Mouse (Mus musculus) kidney, postnatal 10 days (tissue): ENCODE results near the gene Car14.
"Not testable (repeated sequence)": the region's sequence is repeated elsewhere in the genome, so short reads cannot be mapped to it uniquely, and the experiment has no call there.

Source experiments
- DNase-seq: peaks from one replicate; pipeline ENCODE4 v3.0.0; 2021; ENCODE audit warnings: mixed read lengths

Car14 gene

DNA sequence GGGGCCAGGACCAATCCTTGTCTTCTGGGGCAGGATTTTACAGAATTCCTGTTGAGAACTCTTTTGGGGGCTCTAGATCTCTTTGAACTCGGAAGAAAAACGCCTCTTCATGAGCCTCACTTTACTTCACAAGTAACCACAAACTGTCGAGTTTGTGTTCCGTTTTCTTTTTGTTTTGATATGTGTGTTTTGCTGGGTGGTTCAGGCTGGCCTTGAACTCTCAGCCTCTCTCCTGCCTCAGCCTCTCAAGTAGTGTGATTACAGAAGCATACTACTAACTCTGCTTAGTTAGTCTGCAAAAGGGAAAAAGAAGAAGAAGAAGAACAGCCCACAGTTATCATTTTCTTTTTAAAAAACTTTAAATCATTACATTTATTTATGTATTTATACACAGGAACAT is 19.7 kb upstream of the Car14 start:
- DNase-seq = no peak

GRCm38 (mm10) chr3:95923429-95923828 is 18.9 kb upstream of the Car14 start:
- not testable (repeated sequence) for DNase-seq

DNA sequence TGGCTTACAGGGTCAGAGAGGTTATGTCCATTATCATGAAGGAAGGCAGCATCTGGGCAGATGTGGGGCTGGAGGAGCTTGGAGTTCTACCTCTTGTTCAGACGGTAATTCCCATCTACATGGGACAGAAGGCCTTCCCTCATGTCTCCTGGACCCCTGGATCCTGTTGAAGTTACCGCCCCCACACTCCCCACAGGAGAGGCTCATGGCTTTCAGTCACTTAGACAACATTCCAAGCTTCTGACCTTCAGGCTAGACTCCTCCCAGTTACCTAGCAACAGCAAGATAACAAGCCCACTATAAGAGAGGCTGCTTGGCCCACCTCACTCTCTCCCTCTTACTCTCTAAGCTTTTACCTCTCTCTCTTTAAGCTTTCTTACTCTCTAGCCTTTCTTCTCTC is 16.0 kb upstream of the Car14 start:
- DNase-seq = not testable (repeated sequence)

GRCm38 (mm10) chr3:95916760-95917159 is 12.3 kb upstream of the Car14 start:
- DNase-seq = no peak

- no peak for DNase-seq
Measured at GRCm38 (mm10) chr3:95914706-95915105, 10.2 kb upstream of the Car14 start.

- no peak for DNase-seq
Measured at GRCm38 (mm10) chr3:95907613-95908012, 3.1 kb upstream of the Car14 start.

DNA sequence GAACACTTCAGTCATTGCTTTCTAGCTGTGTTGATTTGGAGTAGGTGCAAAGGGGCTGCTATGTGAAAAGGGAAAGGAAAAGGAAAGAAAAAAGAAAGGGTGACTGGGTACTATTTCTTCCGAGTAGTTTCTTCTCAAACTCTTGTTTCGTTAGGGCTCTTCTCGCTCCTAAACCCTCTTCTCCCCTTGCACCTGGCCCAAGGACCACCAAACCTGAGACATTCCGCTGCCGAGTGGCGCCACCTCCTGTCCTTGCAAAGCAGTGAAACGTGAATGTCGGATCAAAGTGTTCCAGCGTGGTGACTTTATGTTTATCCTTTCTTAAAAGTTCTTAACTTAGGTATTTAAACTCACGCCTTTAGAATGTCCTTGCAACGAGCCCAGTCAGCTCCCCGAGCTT is 2.4 kb upstream of the Car14 start:
- peak; percentile 74 for DNase-seq

GRCm38 (mm10) chr3:95905940-95906492 is 1.5 kb upstream of the Car14 start:
- DNase-seq = peak; percentile 74

- peak; percentile 56 for DNase-seq
Measured at GRCm38 (mm10) chr3:95905146-95905939, 852 bp upstream of the Car14 start.

DNA sequence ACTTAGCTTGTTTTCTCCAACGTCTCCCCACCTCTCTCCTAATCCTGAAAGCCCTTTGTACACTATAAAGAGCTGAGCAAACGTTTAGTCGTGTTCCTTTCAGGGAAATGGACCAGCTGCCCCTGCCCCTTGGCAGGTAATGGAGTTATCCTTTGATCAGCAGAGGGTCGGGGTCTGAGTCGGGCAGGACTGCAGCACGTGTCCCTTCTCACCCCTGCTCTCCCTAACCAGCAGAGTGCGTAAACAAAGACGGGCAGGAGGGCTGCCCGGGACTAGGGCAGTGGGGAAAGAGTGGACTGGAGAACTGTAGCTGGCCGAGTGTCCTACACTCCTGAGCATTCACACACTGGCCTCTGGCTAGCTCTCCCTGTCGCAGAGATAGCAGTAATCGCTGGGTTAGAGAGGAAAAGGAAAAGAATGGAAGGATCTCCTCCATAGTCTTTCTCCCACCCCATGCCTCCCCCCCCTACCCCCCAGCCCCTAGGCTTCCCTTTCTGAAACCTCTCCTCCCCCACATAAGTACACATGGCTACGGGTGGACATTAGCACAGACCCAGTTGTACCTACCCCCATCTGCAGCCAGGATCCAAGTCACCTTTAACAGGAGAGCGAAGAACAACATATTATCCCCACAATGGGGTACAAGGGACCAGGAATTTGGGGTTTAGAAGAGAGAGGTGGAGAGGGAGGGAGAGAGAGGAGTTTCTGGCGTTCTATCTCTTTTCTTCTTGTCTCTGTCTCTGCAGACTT is 563 bp downstream of the Car14 start:
- DNase-seq = peak; percentile 47

- DNase-seq = no peak
Measured at GRCm38 (mm10) chr3:95902643-95903042, 1.8 kb downstream of the Car14 start.

GRCm38 (mm10) chr3:95902373-95902625 is 2.2 kb downstream of the Car14 start:
- no peak for DNase-seq

- DNase-seq = peak; percentile 58
Measured at GRCm38 (mm10) chr3:95901616-95902372, 2.7 kb downstream of the Car14 start.

DNA sequence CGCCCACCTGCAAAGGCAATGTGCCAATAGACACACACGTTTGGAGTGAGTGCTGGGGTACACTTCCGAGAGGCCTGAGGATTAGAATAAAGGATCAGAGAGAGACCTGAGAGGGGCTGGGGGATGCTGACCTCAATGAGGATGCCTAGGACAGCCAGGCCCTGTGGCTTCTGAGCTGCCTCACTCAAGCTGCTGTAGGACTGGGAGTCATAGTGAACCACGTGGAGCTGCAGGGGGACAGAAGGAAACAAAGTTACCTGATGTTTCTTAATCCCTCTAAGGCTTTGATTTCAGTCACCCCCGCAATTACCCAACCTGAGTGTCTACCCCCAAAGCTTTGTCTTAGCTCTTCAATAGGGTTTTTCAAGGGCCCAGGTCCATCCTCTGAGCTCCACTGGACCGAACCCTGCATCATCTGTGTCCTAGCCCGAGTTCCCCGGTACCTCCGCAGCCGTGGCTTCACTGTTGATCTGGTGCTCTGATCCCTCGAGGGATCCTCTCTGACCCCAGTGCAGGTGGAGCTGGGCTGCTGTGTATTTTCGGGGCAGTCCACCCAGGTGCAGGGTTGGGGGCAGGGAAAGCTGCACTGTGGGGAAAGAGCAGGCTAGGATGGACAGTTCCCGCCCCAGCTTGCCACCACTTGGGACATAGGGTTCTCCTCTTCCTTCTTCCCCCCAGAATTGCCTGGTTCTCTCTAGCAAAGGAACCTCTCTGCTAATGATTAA is 4.5 kb downstream of the Car14 start:
- no peak for DNase-seq

GRCm38 (mm10) chr3:95895501-95895900 is 9.0 kb downstream of the Car14 start:
- DNase-seq = not testable (repeated sequence)

- DNase-seq = peak; percentile 86
Measured at GRCm38 (mm10) chr3:95894317-95895160, 10.0 kb downstream of the Car14 start.

- DNase-seq = peak; percentile 97
Measured at GRCm38 (mm10) chr3:95893606-95894316, 10.7 kb downstream of the Car14 start, which contains the start of gene Aph1a. Gene Aph1a (plus strand): TSS chr3:95893969.

DNA sequence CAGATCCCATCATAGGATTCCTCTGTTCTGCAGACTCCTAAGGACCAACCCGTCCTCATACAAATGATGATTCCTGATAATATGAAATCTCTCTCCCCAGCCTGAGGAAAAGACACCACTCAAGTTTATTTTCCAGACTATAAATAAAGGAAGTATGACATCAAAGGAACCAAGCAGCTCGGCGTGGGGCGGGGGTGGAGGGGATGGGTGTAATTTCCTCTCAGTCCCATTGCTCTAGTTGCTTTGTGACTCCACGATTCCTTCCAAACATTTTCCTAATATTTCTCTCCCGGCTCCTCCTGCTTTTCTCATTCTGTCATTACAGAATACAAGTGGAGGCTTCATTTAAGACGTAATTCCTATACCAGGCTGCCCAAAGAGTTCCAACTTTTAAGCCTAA is 11.4 kb downstream of the Car14 start:
- DNase-seq = peak; percentile 68

GRCm38 (mm10) chr3:95892066-95893052 is 12.1 kb downstream of the Car14 start:
- no peak for DNase-seq
